Mouse (Mus musculus) cerebellum, adult (tissue): ENCODE results near the gene Synj1.
A peak's percentile ranks its signal among the peaks of the same experiment; 100 is the strongest.

ENCODE experiments used
- ATAC-seq: cut with Nextera tagmentation; 2 replicates; pipeline ENCODE4 v1.9.2; 2017; ENCODE audit warnings: mild to moderate bottlenecking, moderate library complexity, mixed read lengths; ENCODE audit not compliant: insufficient number of reproducible peaks, low FRiP score, low TSS enrichment

Synj1 gene

GRCm38 (mm10) chr16:91011021-91011683 lies at the start of gene Synj1:
Synj1 (minus strand) TSS chr16:91011308.
- peak; percentile 90 for ATAC-seq

GRCm38 (mm10) chr16:91057741-91058140 lies 46.6 kb upstream of the Synj1 start:
- ATAC-seq: no peak

GRCm38 (mm10) chr16:91057261-91057660 lies 46.2 kb upstream of the Synj1 start:
- no peak for ATAC-seq

- no peak for ATAC-seq
These were observed 45.1 kb upstream of the Synj1 start for GRCm38 (mm10) chr16:91056043-91056821.

GRCm38 (mm10) chr16:91055150-91055549 lies 44.0 kb upstream of the Synj1 start:
- no peak for ATAC-seq

- peak; percentile 70; the same call in 1 of the 2 replicates for ATAC-seq
These were observed 42.5 kb upstream of the Synj1 start for GRCm38 (mm10) chr16:91053599-91053998.

- ATAC-seq: no peak
These were observed 34.4 kb upstream of the Synj1 start for GRCm38 (mm10) chr16:91045511-91045910.

GRCm38 (mm10) chr16:91044270-91045182 lies 33.4 kb upstream of the Synj1 start, which contains the start of gene Paxbp1:
Paxbp1 (minus strand) TSS chr16:91044543.
- peak; percentile 97 for ATAC-seq

- peak; percentile 56 for ATAC-seq
These were observed 32.5 kb upstream of the Synj1 start for GRCm38 (mm10) chr16:91043461-91044248.

GRCm38 (mm10) chr16:91042640-91043039 lies 31.5 kb upstream of the Synj1 start:
- ATAC-seq: no peak

- no peak for ATAC-seq
These were observed 24.8 kb upstream of the Synj1 start for GRCm38 (mm10) chr16:91035866-91036265.

- no peak for ATAC-seq
These were observed 19.6 kb upstream of the Synj1 start for GRCm38 (mm10) chr16:91030751-91031150.

GRCm38 (mm10) chr16:91029901-91030300 lies 18.8 kb upstream of the Synj1 start:
- ATAC-seq: no peak

- ATAC-seq: no peak
These were observed 18.1 kb upstream of the Synj1 start for GRCm38 (mm10) chr16:91029161-91029743.

- no peak for ATAC-seq
These were observed 15.2 kb upstream of the Synj1 start for GRCm38 (mm10) chr16:91026290-91026689.

GRCm38 (mm10) chr16:91023384-91023783 lies 12.3 kb upstream of the Synj1 start:
- ATAC-seq: no peak

GRCm38 (mm10) chr16:91020842-91021483 lies 9.9 kb upstream of the Synj1 start:
- no peak for ATAC-seq

- no peak for ATAC-seq
These were observed 8.4 kb upstream of the Synj1 start for GRCm38 (mm10) chr16:91019476-91019875.

- ATAC-seq: no peak
These were observed 4.7 kb upstream of the Synj1 start for GRCm38 (mm10) chr16:91015761-91016160.
